Mouse (Mus musculus): ENCODE measurements around the gene Ptprr.

DNA sequence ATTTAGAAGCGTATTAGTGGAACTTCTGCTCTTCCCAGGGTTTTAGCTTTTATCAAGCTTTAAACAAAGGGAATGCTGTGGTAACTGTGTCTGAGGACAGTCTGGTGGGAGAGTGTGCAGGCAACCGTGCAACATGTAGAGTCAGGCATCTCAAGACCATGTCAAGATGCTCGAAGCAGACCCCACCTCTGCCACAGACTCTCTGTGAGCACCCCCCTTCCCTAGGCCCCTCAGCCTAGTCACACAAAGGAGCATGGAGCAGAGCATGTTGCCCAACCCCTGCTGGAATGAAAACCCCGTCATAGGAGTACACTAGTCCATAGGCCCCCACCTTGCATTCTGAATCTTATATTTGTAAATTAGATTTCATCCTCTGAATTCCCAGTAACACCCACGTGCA is 243.5 kb downstream of the Ptprr start:
- TF ChIP-seq POLR2A (IDR thresholded peaks at IDR 0.05; ENCODE audit: borderline replicate concordance, control insufficient read depth, low read depth, low read length) (no peak), CTCF (IDR thresholded peaks at IDR 0.05; ENCODE audit: control insufficient read depth, insufficient read depth, low read length) (no peak)
